Mouse (Mus musculus) stomach, postnatal 0 days (tissue): ENCODE data around the gene Elac2. TPM values are rescaled to one million over a fixed set of nuclear protein-coding genes. Genes with fewer than 3 reads are reported as not detected.

Source experiments
- ATAC-seq: fragments of 200-750 bp; cut with Nextera tagmentation; 2 replicates; pipeline ENCODE4 v1.8.0; 2017; ENCODE audit not compliant: low FRiP score, low TSS enrichment
- DNase-seq: peaks from one replicate; pipeline ENCODE4 v3.0.0-alpha.2; 2016; ENCODE audit warnings: low spot score
- H3K27ac ChIP-seq: fragments of 300-500 bp; sonication (generic); replicated peaks from 2 replicates; pipeline ENCODE4 v1.5.1; 2014; ENCODE audit warnings: mild to moderate bottlenecking, control low read depth
- H3K27me3 ChIP-seq: fragments of 300-500 bp; sonication (generic); 2 replicates; pipeline ENCODE4 v1.6.1; 2014; ENCODE audit warnings: low read length; ENCODE audit not compliant: control insufficient read depth, insufficient read depth
- H3K36me3 ChIP-seq: fragments of 300-500 bp; sonication (generic); 2 replicates; pipeline ENCODE4 v1.6.1; 2014; ENCODE audit warnings: low read length, mixed read lengths; ENCODE audit not compliant: control insufficient read depth, insufficient read depth
- H3K4me1 ChIP-seq: fragments of 300-500 bp; sonication (generic); replicated peaks from 2 replicates; pipeline ENCODE4 v1.6.1; 2014; ENCODE audit warnings: antibody characterized with exemption; ENCODE audit not compliant: control insufficient read depth, insufficient read depth
- H3K4me2 ChIP-seq: fragments of 300-500 bp; sonication (generic); replicated peaks from 2 replicates; pipeline ENCODE4 v1.6.1; 2014; ENCODE audit warnings: low read depth, mild to moderate bottlenecking, control low read depth, moderate library complexity
- H3K4me3 ChIP-seq: fragments of 300-500 bp; sonication (generic); 2 replicates; pipeline ENCODE4 v1.5.1; 2014; ENCODE audit warnings: low read depth, low read length, control low read depth
- H3K9ac ChIP-seq: fragments of 300-500 bp; sonication (generic); 2 replicates; pipeline ENCODE4 v1.6.1; 2014; ENCODE audit warnings: mild to moderate bottlenecking, low read length, control low read depth, mixed read lengths
- H3K9me3 ChIP-seq: fragments of 300-500 bp; sonication (generic); 2 replicates; pipeline ENCODE4 v1.6.1; 2016; ENCODE audit warnings: low read length; ENCODE audit not compliant: control insufficient read depth
- CTCF ChIP-seq: IDR thresholded peaks from 2 replicates; pipeline ENCODE4 v1.5.1; 2016; ENCODE audit warnings: antibody characterized with exemption, low read depth, mild to moderate bottlenecking, moderate library complexity
- EP300 ChIP-seq: optimal IDR thresholded peaks from 2 replicates; pipeline ENCODE3; 2016; ENCODE audit warnings: antibody characterized with exemption
- WGBS: fragments of 180-500 bp; shearing (Covaris S2); extraction: QIAGEN DNeasy Blood & Tissue Kit; methylation state at CpG from one replicate; pipeline ENCODE4 v1.1.7; 2014; 5-methylcytosine and 5-hydroxymethylcytosine counted together
- polyA plus RNA-seq: library from polyadenylated mRNA; unstranded; fragments of >200 nt; fragmentation: Nextera tagmentation; extraction: Ambion mirVana; gene quantifications from 2 replicates; pipeline ENCODE4 v1.2.1, GENCODE M21; 2015

Elac2 gene
- polyA plus RNA-seq, 1 experiment from 2014 or later: 14.0 TPM

GRCm38 (mm10) chr11:65049090-65049489 lies 70.3 kb downstream of the Elac2 start:
- H3K9ac ChIP-seq: no peak overlapping the region
- ATAC-seq (no peak), DNase-seq (no peak)
- H3K27me3 ChIP-seq: no peaks in the 10 kb centered on the region
- no peaks in the 10 kb centered on the region for H3K36me3 ChIP-seq
- no peak for TF ChIP-seq CTCF
- no peak for TF ChIP-seq EP300
- no peak overlapping the region for H3K27ac ChIP-seq
- no peak overlapping the region for H3K4me2 ChIP-seq
- WGBS: 70% methylated on average over 7 of the region's 7 CpGs
- H3K4me3 ChIP-seq: no peak overlapping the region
- no peaks in the 10 kb centered on the region for H3K4me1 ChIP-seq
- H3K9me3 ChIP-seq: no peaks in the 10 kb centered on the region

- 76% methylated on average over 5 of the region's 5 CpGs for WGBS
- ATAC-seq: no peak
- Histone ChIP-seq H3K4me2 (no peak overlapping the region), H3K9me3 (no peaks in the 10 kb centered on the region), H3K4me3 (no peak overlapping the region), H3K4me1 (no peaks in the 10 kb centered on the region), H3K27me3 (no peaks in the 10 kb centered on the region), H3K9ac (no peak overlapping the region), H3K27ac (no peak overlapping the region), H3K36me3 (no peaks in the 10 kb centered on the region)
- TF ChIP-seq EP300 (no peak), CTCF (no peak)
- no peak for DNase-seq
Observed at GRCm38 (mm10) chr11:65050819-65051218, 72.0 kb downstream of the Elac2 start.

Other genes starting within 250 kb of the Elac2 start
- 0.12 TPM in 1 of 2 replicates, not detected in the other for gene 1700086D15Rik, start 180.9 kb downstream of the Elac2 start, polyA plus RNA-seq
- gene Arhgap44, start 183.9 kb downstream of the Elac2 start, polyA plus RNA-seq: 2.9 and 3.1 TPM in 2 replicates